Comparison of ENCODE assay signal across 8 mouse cellular contexts in genomic region chr4:116220780-116221139, GRCm38 (mm10). TPM values are rescaled to one million over a fixed set of nuclear protein-coding genes. Genes with fewer than 3 reads are reported as not detected.
A peak's percentile ranks its signal among the peaks of the same experiment; 100 is the strongest.
DNase-seq lines count a peak whose midpoint lies in the region; ATAC-seq and TF ChIP-seq lines count a peak whose summit lies in the region.

No protein-coding gene starts in this region.

- intact Hi-C loops in gastrocnemius, postnatal 36 days (cut with DNase I), result no loop called here

- 0 out of 2 replicates have a peak, but pooled peaks cover 4% of the 10 kb centered on the region for H3K4me1 ChIP-seq in limb, embryonic 14.5 days (ENCODE audit: control insufficient read depth, insufficient read depth, low read length)
- peaks cover 9% of the 10 kb centered on the region for H3K4me1 ChIP-seq in neural tube, embryonic 15.5 days

- peak overlapping the region; percentile 99 for H3K27ac ChIP-seq in limb, embryonic 14.5 days (replicated peaks; ENCODE audit: low read depth, low read length)
- peak overlapping the region; percentile 100 for H3K27ac ChIP-seq in neural tube, embryonic 15.5 days (replicated peaks)

- DNase-seq in gastrocnemius, postnatal 10 days, result peak; percentile 77
- DNase-seq in gastrocnemius, postnatal 36 days, result no peak
- peak; percentile 15 for DNase-seq in urinary bladder, postnatal 10 days (ENCODE audit: low spot score)
- DNase-seq in urinary bladder, postnatal 25 days (ENCODE audit: low spot score), result no peak
- DNase-seq in limb, embryonic 14.5 days (ENCODE audit: low spot score), result no peak
- DNase-seq in ovary, postnatal 14 days (ENCODE audit: low spot score), result no peak
- DNase-seq in left cerebral cortex, adult 18-20 months (ENCODE audit: low spot score in 2 of 2), result no peak

- H3K9me3 ChIP-seq in limb, embryonic 14.5 days (ENCODE audit: control insufficient read depth, low read length), result no peaks in the 10 kb centered on the region
- no peaks in the 10 kb centered on the region for H3K9me3 ChIP-seq in neural tube, embryonic 15.5 days (replicated peaks)

- peak overlapping the region; percentile 95 for H3K9ac ChIP-seq in limb, embryonic 14.5 days (ENCODE audit: low read depth, low read length, severe bottlenecking)
- H3K9ac ChIP-seq in neural tube, embryonic 15.5 days (replicated peaks), result peak overlapping the region; percentile 92

- peak; percentile 58 for ATAC-seq in limb, embryonic 14.5 days (ENCODE audit: low FRiP score, low read depth)
- no peak; the same call in 1 of the 2 replicates for ATAC-seq in neural tube, embryonic 15.5 days (ENCODE audit: low FRiP score)

- peak; percentile 92; the same call in 1 of the 2 replicates for TF ChIP-seq POLR2A in limb, embryonic 14.5 days (IDR thresholded peaks at IDR 0.05; ENCODE audit: borderline replicate concordance, extremely low read depth, insufficient read depth, insufficient read length)

- WGBS in limb, embryonic 14.5 days, result 2% methylated on average over 22 of the region's 26 CpGs
- WGBS in neural tube, embryonic 15.5 days, result under 1% methylated on average over 24 of the region's 26 CpGs

- no peaks in the 10 kb centered on the region for H3K27me3 ChIP-seq in limb, embryonic 14.5 days (ENCODE audit: control insufficient read depth, insufficient read depth, low read length)
- no peaks in the 10 kb centered on the region for H3K27me3 ChIP-seq in neural tube, embryonic 15.5 days (replicated peaks)

- H3K4me2 ChIP-seq in limb, embryonic 14.5 days (replicated peaks; ENCODE audit: low read depth, low read length, severe bottlenecking), result peak overlapping the region; percentile 74
- H3K4me2 ChIP-seq in neural tube, embryonic 15.5 days, result peak overlapping the region; percentile 64

- no peaks in the 10 kb centered on the region for H3K36me3 ChIP-seq in limb, embryonic 14.5 days (ENCODE audit: control insufficient read depth, insufficient read depth, low read length)
- H3K36me3 ChIP-seq in neural tube, embryonic 15.5 days, result no peaks in the 10 kb centered on the region

- peak overlapping the region; percentile 76 for H3K4me3 ChIP-seq in limb, embryonic 14.5 days (replicated peaks; ENCODE audit: low read length)
- H3K4me3 ChIP-seq in neural tube, embryonic 15.5 days (replicated peaks), result peak overlapping the region; percentile 77

RNA-seq across cellular contexts. Expression of gene Pik3r3, which starts 0.7 kb away (rescaled TPM):
- 10 to 100 TPM in 1 of 2 experiments, 1 to 10 TPM in 1; 9.3 to 11.9 TPM for total RNA-seq in gastrocnemius, postnatal 10 days (2021)
- total RNA-seq in gastrocnemius, postnatal 36 days (2021), result 1 to 10 TPM; 4.3 to 5.4 TPM
- polyA plus RNA-seq in limb, embryonic 14.5 days (2012; rRNA removed), result 24.8 and 27.1 TPM in 2 replicates
- 14.7 and 21.7 TPM in 2 replicates for polyA plus RNA-seq in limb, embryonic 14.5 days (2014; fragmentation: Nextera tagmentation; extraction: Ambion mirVana)
- polyA plus RNA-seq in neural tube, embryonic 15.5 days (2015; fragmentation: Nextera tagmentation; extraction: Ambion mirVana), result 43.1 and 52.6 TPM in 2 replicates
- total RNA-seq in left cerebral cortex, adult 18-20 months (2021), result 10 to 100 TPM; 36.2 to 38.8 TPM

RNA-seq across cellular contexts. Expression of gene Gm49337, which starts 47.6 kb away (rescaled TPM):
- total RNA-seq in gastrocnemius, postnatal 10 days (2021), result not detected
- under 1 TPM in 1 of 2 experiments, not detected in 1; 0.59 TPM for total RNA-seq in gastrocnemius, postnatal 36 days (2021)
- not detected in 2 replicates for polyA plus RNA-seq in limb, embryonic 14.5 days (2012; rRNA removed)
- not detected in 2 replicates for polyA plus RNA-seq in limb, embryonic 14.5 days (2014; fragmentation: Nextera tagmentation; extraction: Ambion mirVana)
- polyA plus RNA-seq in neural tube, embryonic 15.5 days (2015; fragmentation: Nextera tagmentation; extraction: Ambion mirVana), result not detected in 2 replicates
- total RNA-seq in left cerebral cortex, adult 18-20 months (2021), result 1 to 10 TPM; 2.3 to 5.9 TPM

RNA-seq across cellular contexts. Expression of gene 1700042G07Rik, which starts 47.6 kb away (rescaled TPM):
- not detected for total RNA-seq in gastrocnemius, postnatal 10 days (2021)
- not detected for total RNA-seq in gastrocnemius, postnatal 36 days (2021)
- not detected in 2 replicates for polyA plus RNA-seq in limb, embryonic 14.5 days (2012; rRNA removed)
- not detected in 2 replicates for polyA plus RNA-seq in limb, embryonic 14.5 days (2014; fragmentation: Nextera tagmentation; extraction: Ambion mirVana)
- polyA plus RNA-seq in neural tube, embryonic 15.5 days (2015; fragmentation: Nextera tagmentation; extraction: Ambion mirVana), result not detected in 2 replicates
- total RNA-seq in left cerebral cortex, adult 18-20 months (2021), result not detected

RNA-seq across cellular contexts. Expression of gene Tspan1, which starts 53.4 kb away (rescaled TPM):
- total RNA-seq in gastrocnemius, postnatal 10 days (2021), result not detected
- total RNA-seq in gastrocnemius, postnatal 36 days (2021), result not detected
- not detected in 2 replicates for polyA plus RNA-seq in limb, embryonic 14.5 days (2012; rRNA removed)
- not detected in 2 replicates for polyA plus RNA-seq in limb, embryonic 14.5 days (2014; fragmentation: Nextera tagmentation; extraction: Ambion mirVana)
- polyA plus RNA-seq in neural tube, embryonic 15.5 days (2015; fragmentation: Nextera tagmentation; extraction: Ambion mirVana), result 0.27 and 5.8 TPM in 2 replicates
- under 1 TPM in 1 of 2 experiments, not detected in 1; 0.33 TPM for total RNA-seq in left cerebral cortex, adult 18-20 months (2021)

Comparison
In these comparisons a context has a peak if more than half of its experiments do, and no peak if none do; other contexts are left out.
1. DNase-seq: peak in gastrocnemius, postnatal 10 days (single experiment) and urinary bladder, postnatal 10 days (single experiment); none in gastrocnemius, postnatal 36 days (0 of 2), urinary bladder, postnatal 25 days (single experiment), limb, embryonic 14.5 days (single experiment), ovary, postnatal 14 days (single experiment) and left cerebral cortex, adult 18-20 months (0 of 2).